Mouse (Mus musculus) ES-Bruce4 (cell line): Measurements from ENCODE around the gene Wipi2.

Experiments
- CTCF ChIP-seq: IDR thresholded peaks from one replicate; pipeline ENCODE4 v1.8.1; 2011; ENCODE audit warnings: low read depth, low read length
- EP300 ChIP-seq: IDR thresholded peaks from 2 replicates; pipeline ENCODE4 v1.6.1; 2011; ENCODE audit warnings: low read depth, low read length; ENCODE audit not compliant: insufficient read depth
- POLR2A ChIP-seq: IDR thresholded peaks from one replicate; pipeline ENCODE4 v1.8.1; 2011; ENCODE audit warnings: low read length; ENCODE audit not compliant: insufficient read depth

GRCm38 (mm10) chr5:142707709-142708108 lies 80.2 kb downstream of the Wipi2 start:
- TF ChIP-seq POLR2A, result no peak
- no peak for TF ChIP-seq EP300
- no peak for TF ChIP-seq CTCF
